Mouse (Mus musculus) neural tube, embryonic 11.5 days (tissue): ENCODE data around the gene Rps9. TPM values are rescaled to one million over a fixed set of nuclear protein-coding genes. Genes with fewer than 3 reads are reported as not detected.
A peak's percentile ranks its signal among the peaks of the same experiment; 100 is the strongest.
"Not testable (repeated sequence)": the region's sequence is repeated elsewhere in the genome, so short reads cannot be mapped to it uniquely, and the experiment has no call there.

Experiments used
- ATAC-seq: fragments of 200-750 bp; cut with Nextera tagmentation; 2 replicates; pipeline ENCODE4 v1.8.0; 2017; ENCODE audit warnings: moderate number of reproducible peaks, mild to moderate bottlenecking, moderate TSS enrichment, moderate library complexity; ENCODE audit not compliant: insufficient read depth, low FRiP score, low TSS enrichment
- DNase-seq: peaks from one replicate; pipeline ENCODE4 v3.0.0-alpha.2; 2015; ENCODE audit warnings: low spot score
- H3K27ac ChIP-seq: fragments of 300-500 bp; sonication (generic); 2 replicates; pipeline ENCODE4 v1.5.1; 2014; ENCODE audit warnings: low read depth, mild to moderate bottlenecking, low read length
- H3K27me3 ChIP-seq: fragments of 300-500 bp; sonication (generic); 2 replicates; pipeline ENCODE4 v1.6.1; 2014; ENCODE audit warnings: mild to moderate bottlenecking, low read length, mixed read lengths; ENCODE audit not compliant: control insufficient read depth, insufficient read depth
- H3K36me3 ChIP-seq: fragments of 300-500 bp; sonication (generic); 2 replicates; pipeline ENCODE4 v1.6.1; 2014; ENCODE audit warnings: mild to moderate bottlenecking, low read length, moderate library complexity, mixed read lengths; ENCODE audit not compliant: control insufficient read depth, insufficient read depth
- H3K4me1 ChIP-seq: fragments of 300-500 bp; sonication (generic); 2 replicates; pipeline ENCODE4 v1.6.1; 2014; ENCODE audit warnings: low read length, mixed read lengths; ENCODE audit not compliant: control insufficient read depth, insufficient read depth
- H3K4me2 ChIP-seq: fragments of 300-500 bp; sonication (generic); 2 replicates; pipeline ENCODE4 v1.6.1; 2014; ENCODE audit warnings: low read depth, mild to moderate bottlenecking, moderate library complexity
- H3K4me3 ChIP-seq: fragments of 300-500 bp; sonication (generic); 2 replicates; pipeline ENCODE4 v1.5.1; 2014; ENCODE audit warnings: low read depth, low read length
- H3K9ac ChIP-seq: fragments of 300-500 bp; sonication (generic); 2 replicates; pipeline ENCODE4 v1.6.1; 2014; ENCODE audit warnings: mild to moderate bottlenecking, low read length
- H3K9me3 ChIP-seq: fragments of 300-500 bp; sonication (generic); 2 replicates; pipeline ENCODE4 v1.6.1; 2016; ENCODE audit warnings: low read length; ENCODE audit not compliant: control insufficient read depth
- WGBS: fragments of 180-500 bp; shearing (Covaris S2); extraction: QIAGEN DNeasy Blood & Tissue Kit; methylation state at CpG from one replicate; pipeline ENCODE4 v1.1.7; 2014; 5-methylcytosine and 5-hydroxymethylcytosine counted together
- polyA plus RNA-seq: library from polyadenylated mRNA; unstranded; fragments of >200 nt; fragmentation: Nextera tagmentation; extraction: Ambion mirVana; gene quantifications from 2 replicates; pipeline ENCODE4 v1.2.1, GENCODE M21; 2014

The Rps9 gene
- polyA plus RNA-seq, 1 experiment from 2014 or later: 1,156 TPM

DNA sequence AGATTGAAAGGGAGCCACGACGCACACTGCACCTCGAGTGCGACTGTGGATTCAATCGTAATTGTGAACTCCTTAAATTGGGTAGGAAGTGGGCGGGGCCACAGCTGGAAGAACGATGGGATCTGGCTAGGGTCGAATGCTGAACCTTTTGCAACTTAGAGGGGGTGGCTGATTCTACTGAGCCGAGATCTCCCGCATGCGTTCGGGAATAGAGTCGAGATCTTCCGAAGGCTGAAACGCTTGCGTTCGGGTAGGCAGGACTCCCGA is 10.1 kb upstream of the Rps9 start:
- H3K4me3 ChIP-seq: peak overlapping the region; percentile 53
- DNase-seq: no peak
- H3K9ac ChIP-seq: peak overlapping the region; percentile 75
- peak overlapping the region; percentile 88 for H3K27ac ChIP-seq
- 0 out of 2 replicates have a peak, but pooled peaks cover 11% of the 10 kb centered on the region for H3K4me1 ChIP-seq
- H3K27me3 ChIP-seq: no peaks in the 10 kb centered on the region
- H3K36me3 ChIP-seq: no peaks in the 10 kb centered on the region; the same call in 1 of the 2 replicates
- ATAC-seq: no peak
- no peaks in the 10 kb centered on the region for H3K9me3 ChIP-seq
- WGBS: under 1% methylated on average over 18 of the region's 18 CpGs
- H3K4me2 ChIP-seq: peak overlapping the region; percentile 78

DNA sequence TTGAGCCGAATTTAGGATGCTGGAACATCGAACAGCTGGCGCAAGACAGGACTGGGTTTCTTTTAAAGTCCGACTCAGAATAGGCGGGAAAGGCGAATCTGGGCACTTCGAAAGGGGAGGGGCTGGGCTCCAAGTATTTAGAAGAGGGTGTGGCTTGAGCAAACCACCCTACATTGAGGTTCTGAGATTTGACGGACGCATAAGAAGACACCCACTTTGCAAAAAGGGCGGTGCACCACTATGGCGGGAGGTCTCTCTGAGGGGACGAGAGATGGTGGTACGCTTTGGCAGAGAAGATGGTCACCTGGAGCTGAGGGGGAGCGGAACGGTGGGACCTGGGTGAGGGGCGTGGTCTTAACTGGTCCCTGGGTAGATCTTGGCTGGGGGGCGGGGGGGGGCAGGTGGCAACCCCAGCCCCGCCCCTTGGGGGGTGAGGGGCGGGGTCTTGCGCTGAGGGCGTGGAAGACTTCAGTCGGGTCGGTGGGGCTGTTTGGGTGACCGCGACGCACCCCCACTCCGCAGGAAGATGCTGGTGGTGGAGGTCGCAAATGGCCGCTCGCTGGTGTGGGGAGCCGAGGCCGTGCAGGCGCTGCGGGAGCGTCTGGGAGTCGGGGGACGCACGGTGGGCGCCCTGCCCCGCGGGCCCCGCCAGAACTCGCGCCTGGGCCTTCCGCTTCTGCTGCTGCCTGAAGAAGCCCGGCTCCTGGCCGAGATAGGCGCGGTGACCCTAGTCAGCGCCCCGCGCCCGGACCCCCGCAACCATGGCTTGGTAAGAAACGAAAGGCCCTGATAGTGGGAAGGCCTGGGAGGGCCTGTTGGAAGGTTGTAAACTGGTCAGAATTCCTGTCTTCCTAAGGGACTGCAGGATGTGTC is 9.5 kb upstream of the Rps9 start:
- whole genome bisulfite sequencing: under 1% methylated on average over 43 of the region's 55 CpGs
- H3K9me3 ChIP-seq: no peaks in the 10 kb centered on the region
- H3K4me3 ChIP-seq: peak overlapping the region; percentile 53
- DNase-seq (peak; percentile 80), ATAC-seq (peak; percentile 32)
- 0 out of 2 replicates have a peak, but pooled peaks cover 11% of the 10 kb centered on the region for H3K4me1 ChIP-seq
- H3K27me3 ChIP-seq: no peaks in the 10 kb centered on the region
- peak overlapping the region; percentile 88 for H3K27ac ChIP-seq
- H3K36me3 ChIP-seq: peaks cover 2% of the 10 kb centered on the region; the same call in 1 of the 2 replicates
- H3K9ac ChIP-seq: peak overlapping the region; percentile 75
- H3K4me2 ChIP-seq: peak overlapping the region; percentile 78

DNA sequence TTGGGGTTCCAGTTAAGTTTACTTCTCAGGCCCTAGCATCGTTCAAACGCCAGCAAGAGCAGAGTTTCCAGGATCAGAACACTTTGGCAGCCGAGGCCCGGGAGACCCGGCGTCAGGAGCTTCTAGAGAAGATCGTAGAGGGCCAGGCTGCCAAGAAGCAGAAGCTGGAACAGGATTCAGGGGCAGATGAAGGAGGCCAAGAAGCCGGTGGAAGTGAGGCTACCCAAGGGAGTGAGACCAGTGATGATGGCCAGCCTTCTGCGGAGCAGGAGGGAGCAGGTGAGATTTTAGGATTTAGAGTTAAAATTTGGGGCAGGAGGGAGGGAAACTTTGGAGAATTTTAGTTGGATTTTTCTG is 8.9 kb upstream of the Rps9 start:
- Histone ChIP-seq H3K4me3 (peak overlapping the region; percentile 53), H3K4me1 (0 out of 2 replicates have a peak, but pooled peaks cover 11% of the 10 kb centered on the region), H3K27ac (peak overlapping the region; percentile 88), H3K9ac (peak overlapping the region; percentile 75), H3K4me2 (peak overlapping the region; percentile 78)
- not testable (repeated sequence) for H3K36me3 ChIP-seq, H3K27me3 ChIP-seq, DNase-seq, ATAC-seq, H3K9me3 ChIP-seq
- 6% methylated on average over 9 of the region's 9 CpGs for WGBS

DNA sequence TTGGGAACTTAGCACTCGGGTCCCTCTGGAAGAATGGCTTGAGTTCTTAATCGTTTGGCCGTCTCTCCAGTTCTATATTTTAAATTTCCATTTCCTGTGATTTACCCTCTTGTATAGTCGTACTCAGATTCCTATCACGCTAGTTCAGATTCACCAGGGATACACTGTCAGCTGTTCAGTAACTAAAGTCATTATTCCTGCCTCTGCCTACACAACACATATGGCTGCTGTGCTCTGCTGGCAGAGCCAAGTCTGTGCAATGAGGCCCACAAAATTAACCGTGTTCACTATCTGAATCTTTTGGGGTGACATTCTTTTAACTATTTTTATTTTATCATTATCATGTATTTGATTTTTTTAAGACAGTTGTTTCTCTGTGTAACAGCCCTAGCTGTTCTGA is 5.3 kb upstream of the Rps9 start:
- ATAC-seq (no peak), DNase-seq (no peak)
- Histone ChIP-seq H3K27me3 (no peaks in the 10 kb centered on the region), H3K9ac (no peak overlapping the region), H3K9me3 (no peaks in the 10 kb centered on the region), H3K4me3 (no peak overlapping the region), H3K4me1 (0 out of 2 replicates have a peak, but pooled peaks cover 6% of the 10 kb centered on the region), H3K27ac (no peak overlapping the region), H3K4me2 (no peak overlapping the region), H3K36me3 (peaks cover 4% of the 10 kb centered on the region)
- WGBS: 94% methylated on average over 6 of the region's 6 CpGs

DNA sequence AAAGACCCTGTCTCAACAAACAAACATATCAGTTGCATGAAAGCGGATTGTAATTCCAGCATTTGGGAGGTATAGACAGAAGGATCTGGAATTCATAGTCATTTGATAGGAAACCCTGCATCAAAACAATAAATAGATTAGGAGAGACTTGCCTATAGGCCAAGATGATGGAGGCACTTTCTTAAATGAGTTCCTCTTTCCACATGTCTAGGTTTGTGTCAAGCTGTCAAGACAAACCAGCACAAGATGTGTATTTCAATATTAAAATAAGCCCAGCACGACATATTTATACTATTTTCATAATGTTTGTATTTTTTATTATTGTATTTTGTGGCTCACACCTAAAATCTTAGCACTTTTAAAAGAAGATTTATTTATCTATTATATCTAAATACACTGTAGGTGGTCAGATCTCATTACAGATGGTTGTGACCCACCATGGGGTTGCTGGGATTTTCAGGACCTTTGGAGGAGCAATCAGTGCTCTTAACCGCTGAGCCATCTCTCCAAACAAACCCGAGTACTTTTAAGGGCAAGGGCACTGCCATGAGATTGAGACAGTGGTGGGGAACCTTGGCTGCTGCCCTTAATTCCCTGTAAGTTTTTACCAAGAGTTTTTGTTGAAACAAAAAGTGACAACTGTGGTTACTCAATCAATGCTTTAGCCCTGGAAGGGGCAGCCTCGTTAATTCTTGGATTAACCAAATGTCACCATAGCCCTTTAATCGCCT is 480 bp upstream of the Rps9 start:
- Histone ChIP-seq H3K4me1 (peaks cover 5% of the 10 kb centered on the region), H3K4me2 (peak overlapping the region; percentile 44), H3K27me3 (no peaks in the 10 kb centered on the region), H3K27ac (no peak overlapping the region), H3K9me3 (no peaks in the 10 kb centered on the region), H3K9ac (peak overlapping the region; percentile 86), H3K36me3 (peaks cover 7% of the 10 kb centered on the region), H3K4me3 (peak overlapping the region; percentile 92)
- no peak for DNase-seq
- peak; percentile 28 for ATAC-seq
- WGBS: 21% methylated on average over 6 of the region's 6 CpGs

DNA sequence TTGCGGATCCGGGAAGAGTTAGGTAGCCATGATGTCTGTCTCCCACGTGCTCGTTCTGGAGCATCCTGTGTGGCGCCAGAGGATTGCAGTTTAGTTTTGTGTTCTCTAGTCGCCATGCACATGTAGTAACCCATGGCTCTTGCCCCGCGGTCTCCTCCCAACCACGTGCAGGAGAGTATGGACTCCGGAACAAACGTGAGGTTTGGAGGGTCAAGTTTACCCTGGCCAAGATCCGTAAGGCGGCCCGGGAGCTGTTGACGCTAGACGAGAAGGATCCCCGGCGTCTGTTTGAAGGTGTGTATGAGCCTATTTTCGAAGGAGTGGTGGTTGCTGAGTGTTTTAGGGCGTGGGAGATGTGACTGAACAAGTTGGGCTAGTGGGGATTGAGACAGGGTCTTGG is 682 bp downstream of the Rps9 start:
- peak overlapping the region; percentile 96 for H3K4me2 ChIP-seq
- DNase-seq: no peak
- H3K36me3 ChIP-seq: peaks cover 5% of the 10 kb centered on the region
- peak overlapping the region; percentile 67 for H3K27ac ChIP-seq
- H3K4me1 ChIP-seq: peaks cover 5% of the 10 kb centered on the region
- no peaks in the 10 kb centered on the region for H3K9me3 ChIP-seq
- H3K27me3 ChIP-seq: no peaks in the 10 kb centered on the region
- H3K4me3 ChIP-seq: peak overlapping the region; percentile 92
- peak; percentile 42 for ATAC-seq
- H3K9ac ChIP-seq: peak overlapping the region; percentile 86
- under 1% methylated on average over 20 of the region's 20 CpGs for WGBS

DNA sequence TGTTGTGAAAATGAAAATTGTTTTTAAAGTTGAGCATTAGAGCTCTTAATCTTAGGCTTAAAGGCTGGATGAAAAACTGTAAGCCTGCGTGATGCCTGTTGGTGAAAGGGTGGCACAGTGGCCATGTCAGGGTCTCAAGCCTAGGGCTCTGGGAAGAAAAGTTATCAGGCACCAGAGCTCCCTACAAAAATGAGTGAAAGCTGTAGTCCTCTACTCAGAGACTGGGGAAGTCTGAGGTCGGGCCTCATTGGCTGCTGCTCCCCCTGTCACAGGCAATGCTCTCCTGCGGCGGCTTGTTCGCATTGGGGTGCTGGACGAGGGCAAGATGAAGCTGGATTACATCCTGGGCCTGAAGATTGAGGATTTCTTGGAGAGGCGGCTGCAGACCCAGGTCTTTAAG is 1.7 kb downstream of the Rps9 start:
- H3K27ac ChIP-seq, H3K27me3 ChIP-seq, H3K9me3 ChIP-seq, H3K36me3 ChIP-seq, ATAC-seq, DNase-seq, H3K4me1 ChIP-seq: not testable (repeated sequence)
- H3K4me2 ChIP-seq: peak overlapping the region; percentile 96
- peak overlapping the region; percentile 86 for H3K9ac ChIP-seq
- H3K4me3 ChIP-seq: peak overlapping the region; percentile 92
- 1% methylated on average over 6 of the region's 7 CpGs for WGBS

DNA sequence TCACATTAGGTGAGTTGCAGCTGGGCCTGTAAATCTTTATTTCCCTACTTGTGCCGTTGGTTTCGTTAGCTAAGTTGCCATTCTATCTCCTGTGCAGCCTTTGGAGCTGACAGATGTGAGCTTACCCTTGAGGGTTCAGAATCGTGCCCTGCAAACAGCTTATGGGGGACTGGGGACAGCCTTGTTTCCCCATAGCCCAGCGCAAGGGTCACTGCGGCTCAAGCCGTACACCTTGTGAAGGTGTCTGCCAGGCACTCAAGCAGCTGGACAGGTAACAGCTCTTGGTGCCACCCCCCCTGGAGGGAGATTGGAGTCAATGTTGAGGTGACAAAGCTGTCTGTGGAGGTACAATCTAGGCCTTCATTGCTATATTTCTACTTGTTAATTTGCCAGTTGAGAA is 2.1 kb downstream of the Rps9 start:
- Histone ChIP-seq H3K9ac (peak overlapping the region; percentile 86), H3K36me3 (peaks cover 3% of the 10 kb centered on the region; the same call in 1 of the 2 replicates), H3K4me1 (peaks cover 5% of the 10 kb centered on the region), H3K9me3 (no peaks in the 10 kb centered on the region), H3K27ac (no peak overlapping the region), H3K4me3 (peak overlapping the region; percentile 92), H3K27me3 (no peaks in the 10 kb centered on the region), H3K4me2 (peak overlapping the region; percentile 96)
- WGBS: 38% methylated on average over 6 of the region's 6 CpGs
- DNase-seq: no peak
- no peak for ATAC-seq
